Mouse (Mus musculus): ENCODE measurements around the gene Tbcd. TPM values are rescaled to one million over a fixed set of nuclear protein-coding genes. Genes with fewer than 3 reads are reported as not detected.

The Tbcd gene
- polyA plus RNA-seq, 1 experiment from 2014 or later: 39.2 TPM

DNA sequence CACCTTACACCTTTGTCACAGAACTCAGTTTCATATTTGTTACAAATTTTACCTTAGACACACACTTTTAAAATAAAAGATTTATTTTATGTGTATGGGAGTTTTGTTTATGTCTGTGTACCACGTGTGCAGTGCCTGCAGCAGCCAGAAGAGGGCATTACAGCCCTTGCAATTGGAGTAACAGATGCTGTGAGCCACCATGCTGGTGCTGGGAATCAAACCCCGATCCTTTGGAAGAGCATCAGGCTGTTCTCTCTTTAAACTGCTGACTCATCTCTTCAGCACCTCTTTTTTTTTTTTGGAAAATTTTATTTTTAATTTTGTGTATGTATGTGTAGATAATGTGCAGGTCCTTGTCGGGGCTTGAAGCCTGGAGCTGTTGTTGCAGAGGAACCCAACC lies 6.1 kb downstream of the Tbcd start:
- Histone ChIP-seq H3K27ac (ENCODE audit: low read depth, low read length) (no peak overlapping the region), H3K4me3 (ENCODE audit: low read depth, low read length) (no peak overlapping the region), H3K27me3 (ENCODE audit: control insufficient read depth, insufficient read depth, low read length) (no peaks in the 10 kb centered on the region), H3K9me3 (ENCODE audit: control insufficient read depth, low read length) (no peaks in the 10 kb centered on the region), H3K9ac (replicated peaks; ENCODE audit: low read depth, low read length) (no peak overlapping the region), H3K36me3 (ENCODE audit: control insufficient read depth, insufficient read depth, low read length) (peaks cover 35% of the 10 kb centered on the region), H3K4me2 (ENCODE audit: low read depth, low read length) (no peak overlapping the region), H3K4me1 (ENCODE audit: control insufficient read depth, insufficient read depth, low read length) (peaks cover 8% of the 10 kb centered on the region)
- WGBS: 97% methylated on average over 3 of the region's 3 CpGs
- ATAC-seq (ENCODE audit: low read depth): no peak

DNA sequence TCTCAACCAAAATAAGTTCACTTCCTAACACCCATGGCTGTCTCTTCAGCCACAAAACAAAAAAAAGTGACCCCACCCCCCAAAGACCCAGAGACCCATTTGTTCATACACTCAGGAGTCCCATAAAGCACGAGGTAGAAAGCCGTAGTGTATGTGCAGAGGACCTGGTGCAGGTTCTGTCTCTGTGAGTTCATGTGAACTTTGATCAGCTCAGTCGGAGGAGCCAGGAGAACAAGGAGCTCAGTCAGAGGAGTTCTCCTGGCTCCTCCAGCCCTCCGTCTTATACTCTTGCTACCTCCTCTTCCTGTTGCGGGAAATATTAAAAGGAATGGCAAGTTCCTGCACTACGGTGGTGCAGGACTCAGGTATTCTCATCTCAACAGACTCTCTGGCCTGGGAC lies 15.7 kb downstream of the Tbcd start:
- H3K9me3 ChIP-seq (ENCODE audit: control insufficient read depth, low read length): no peaks in the 10 kb centered on the region
- H3K36me3 ChIP-seq (ENCODE audit: control insufficient read depth, insufficient read depth, low read length): peaks cover 21% of the 10 kb centered on the region
- no peaks in the 10 kb centered on the region for H3K4me1 ChIP-seq (ENCODE audit: control insufficient read depth, insufficient read depth, low read length)
- WGBS: 95% methylated on average over 6 of the region's 6 CpGs
- H3K4me2 ChIP-seq (ENCODE audit: low read depth, low read length): no peak overlapping the region
- H3K27ac ChIP-seq (ENCODE audit: low read depth, low read length): no peak overlapping the region
- no peaks in the 10 kb centered on the region for H3K27me3 ChIP-seq (ENCODE audit: control insufficient read depth, insufficient read depth, low read length)
- H3K4me3 ChIP-seq (ENCODE audit: low read depth, low read length): no peak overlapping the region
- ATAC-seq (ENCODE audit: low read depth): no peak
- H3K9ac ChIP-seq (replicated peaks; ENCODE audit: low read depth, low read length): no peak overlapping the region

DNA sequence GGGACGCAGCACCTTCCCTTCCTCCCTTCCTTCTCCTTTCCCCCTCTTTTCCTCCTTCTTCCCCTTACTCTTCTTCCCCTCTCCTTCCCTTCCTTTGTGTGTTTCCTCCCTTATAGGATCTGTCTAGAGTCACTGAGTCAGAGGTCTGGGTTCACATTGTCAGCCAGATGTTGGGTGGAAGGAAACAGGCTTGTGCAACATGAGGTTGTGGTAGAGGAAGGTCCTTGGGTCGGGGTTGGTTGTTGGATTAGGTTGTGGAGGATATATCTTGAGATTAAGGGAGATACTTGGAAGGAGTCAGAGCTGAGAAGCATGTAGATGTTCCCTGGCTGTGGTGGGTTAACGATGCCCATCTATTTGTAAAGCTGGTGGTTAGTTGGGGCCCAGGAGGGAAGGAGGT lies 23.1 kb downstream of the Tbcd start:
- H3K36me3 ChIP-seq (ENCODE audit: control insufficient read depth, insufficient read depth, low read length): no peaks in the 10 kb centered on the region
- H3K9me3 ChIP-seq (ENCODE audit: control insufficient read depth, low read length): no peaks in the 10 kb centered on the region
- 94% methylated on average over 3 of the region's 3 CpGs for WGBS
- no peak overlapping the region for H3K27ac ChIP-seq (ENCODE audit: low read depth, low read length)
- H3K4me1 ChIP-seq (ENCODE audit: control insufficient read depth, insufficient read depth, low read length): no peaks in the 10 kb centered on the region
- H3K4me3 ChIP-seq (ENCODE audit: low read depth, low read length): no peak overlapping the region
- no peaks in the 10 kb centered on the region for H3K27me3 ChIP-seq (ENCODE audit: control insufficient read depth, insufficient read depth, low read length)
- H3K4me2 ChIP-seq (ENCODE audit: low read depth, low read length): no peak overlapping the region
- no peak for ATAC-seq (ENCODE audit: low read depth)
- no peak overlapping the region for H3K9ac ChIP-seq (replicated peaks; ENCODE audit: low read depth, low read length)

DNA sequence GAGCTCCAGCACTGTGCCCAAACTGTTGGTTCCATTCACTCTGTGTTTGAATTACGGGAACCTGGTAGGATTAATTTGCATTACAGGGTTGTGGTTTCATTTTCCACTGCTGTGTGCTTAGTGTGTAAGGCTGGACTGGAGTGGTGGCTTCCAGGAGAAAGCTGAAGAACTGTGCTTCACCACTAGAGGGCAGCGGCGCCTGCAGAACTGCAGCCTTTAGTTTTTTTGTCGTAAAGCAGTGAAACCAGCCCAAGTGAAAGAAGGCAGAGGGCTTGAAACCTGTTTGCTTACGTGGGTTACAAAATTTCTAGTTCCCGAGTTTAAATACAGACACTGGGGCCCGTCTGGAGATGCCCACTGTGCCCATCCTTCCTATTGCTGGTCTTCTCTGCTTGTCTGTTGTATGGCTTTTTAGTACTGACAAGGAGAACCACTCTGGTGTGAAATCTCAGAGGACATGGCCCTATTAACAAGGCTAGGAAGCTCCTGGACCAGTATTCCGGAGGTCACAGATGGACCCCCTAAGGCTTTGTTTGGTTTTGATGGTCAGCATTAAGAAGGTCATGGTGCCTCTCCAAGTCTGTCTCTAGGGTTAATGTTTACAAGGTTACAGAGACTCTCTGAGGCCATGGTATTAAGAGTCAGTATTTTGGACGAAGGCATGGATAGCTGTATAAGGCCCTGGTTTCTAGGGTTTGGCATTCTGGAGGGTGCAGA lies 24.1 kb downstream of the Tbcd start:
- no peak overlapping the region for H3K9ac ChIP-seq (replicated peaks; ENCODE audit: low read depth, low read length)
- H3K4me2 ChIP-seq (ENCODE audit: low read depth, low read length): no peak overlapping the region
- no peak overlapping the region for H3K4me3 ChIP-seq (ENCODE audit: low read depth, low read length)
- H3K36me3 ChIP-seq (ENCODE audit: control insufficient read depth, insufficient read depth, low read length): 0 out of 2 replicates have a peak, but pooled peaks cover 2% of the 10 kb centered on the region
- H3K4me1 ChIP-seq (ENCODE audit: control insufficient read depth, insufficient read depth, low read length): no peaks in the 10 kb centered on the region
- ATAC-seq (ENCODE audit: low read depth): peak; percentile 24; the same call in 1 of the 2 replicates
- WGBS: 39% methylated on average over 9 of the region's 9 CpGs
- no peaks in the 10 kb centered on the region for H3K9me3 ChIP-seq (ENCODE audit: control insufficient read depth, low read length)
- no peak overlapping the region for H3K27ac ChIP-seq (ENCODE audit: low read depth, low read length)
- no peaks in the 10 kb centered on the region for H3K27me3 ChIP-seq (ENCODE audit: control insufficient read depth, insufficient read depth, low read length)

DNA sequence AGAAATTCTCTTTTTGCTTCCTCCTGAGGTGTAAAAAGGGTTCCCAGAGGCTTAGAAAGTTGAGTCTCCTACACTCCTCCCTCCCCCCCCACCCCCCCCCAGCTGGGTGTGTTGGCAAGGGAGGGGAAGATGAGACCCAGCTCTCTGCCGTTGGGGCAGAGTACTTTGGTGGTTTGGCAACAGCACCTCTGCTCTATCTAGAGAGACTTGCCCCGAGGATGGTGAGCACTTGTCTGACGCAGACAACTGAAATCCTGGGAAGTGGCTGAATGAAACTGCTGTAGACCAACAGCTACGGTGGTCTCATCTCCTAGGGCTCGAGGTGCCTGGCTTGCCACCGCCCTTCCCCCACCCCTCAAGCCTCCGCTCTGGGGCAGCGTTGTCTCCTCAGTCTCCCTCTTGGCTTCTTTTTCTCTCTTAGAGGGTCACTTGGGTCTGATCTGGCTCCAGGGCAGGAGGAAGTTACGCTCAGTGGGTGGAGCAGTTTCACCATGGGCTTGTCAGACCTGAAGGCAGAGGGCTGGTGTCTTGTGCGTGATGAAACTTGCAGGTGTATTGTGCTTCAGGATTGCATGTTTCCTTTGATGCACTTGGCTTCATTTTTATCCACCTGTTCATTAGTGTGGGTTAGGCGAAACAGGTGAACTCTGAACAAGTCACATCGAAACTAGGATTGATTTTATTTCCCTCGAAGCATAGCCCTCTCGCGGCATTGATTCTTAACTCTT lies 27.9 kb downstream of the Tbcd start:
- 0 out of 2 replicates have a peak, but pooled peaks cover 4% of the 10 kb centered on the region for H3K36me3 ChIP-seq (ENCODE audit: control insufficient read depth, insufficient read depth, low read length)

DNA sequence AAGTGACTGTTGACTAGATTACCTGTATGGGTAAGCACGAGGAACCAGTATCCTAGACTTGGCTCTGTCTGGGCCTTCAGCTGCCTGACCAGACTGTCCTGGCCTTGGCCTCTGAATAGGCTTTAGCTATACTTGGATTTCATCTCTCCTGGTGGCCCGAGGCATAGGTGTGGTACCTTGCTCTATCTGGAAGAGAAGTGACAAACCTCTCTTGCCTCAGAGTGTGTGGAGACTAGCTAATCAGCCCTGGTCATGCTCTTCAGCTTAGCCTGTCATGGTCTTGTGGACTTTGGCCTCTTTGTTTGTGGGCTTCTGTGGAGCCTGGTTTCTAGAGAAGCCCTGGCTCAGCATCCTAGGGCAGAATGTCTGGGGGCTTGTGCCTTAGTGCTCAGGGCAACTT lies 29.4 kb downstream of the Tbcd start:
- 0 out of 2 replicates have a peak, but pooled peaks cover 4% of the 10 kb centered on the region for H3K36me3 ChIP-seq (ENCODE audit: control insufficient read depth, insufficient read depth, low read length)
- WGBS: 90% methylated on average over 2 of the region's 2 CpGs
- H3K27ac ChIP-seq (ENCODE audit: low read depth, low read length): no peak overlapping the region
- H3K9me3 ChIP-seq (ENCODE audit: control insufficient read depth, low read length): no peaks in the 10 kb centered on the region
- no peak for ATAC-seq (ENCODE audit: low read depth)
- H3K4me3 ChIP-seq (ENCODE audit: low read depth, low read length): no peak overlapping the region
- no peak overlapping the region for H3K4me2 ChIP-seq (ENCODE audit: low read depth, low read length)
- no peak overlapping the region for H3K9ac ChIP-seq (replicated peaks; ENCODE audit: low read depth, low read length)
- no peaks in the 10 kb centered on the region for H3K27me3 ChIP-seq (ENCODE audit: control insufficient read depth, insufficient read depth, low read length)
- no peaks in the 10 kb centered on the region for H3K4me1 ChIP-seq (ENCODE audit: control insufficient read depth, insufficient read depth, low read length)

More for the DNA sequence above, 27.9 kb downstream of the Tbcd start:
- Histone ChIP-seq H3K4me2 (ENCODE audit: low read depth, low read length) (no peak overlapping the region), H3K4me3 (ENCODE audit: low read depth, low read length) (no peak overlapping the region), H3K27ac (ENCODE audit: low read depth, low read length) (no peak overlapping the region), H3K9me3 (ENCODE audit: control insufficient read depth, low read length) (no peaks in the 10 kb centered on the region), H3K4me1 (ENCODE audit: control insufficient read depth, insufficient read depth, low read length) (no peaks in the 10 kb centered on the region), H3K27me3 (ENCODE audit: control insufficient read depth, insufficient read depth, low read length) (no peaks in the 10 kb centered on the region), H3K9ac (replicated peaks; ENCODE audit: low read depth, low read length) (no peak overlapping the region)
- 89% methylated on average over 15 of the region's 15 CpGs for WGBS
- ATAC-seq (ENCODE audit: low read depth): no peak

DNA sequence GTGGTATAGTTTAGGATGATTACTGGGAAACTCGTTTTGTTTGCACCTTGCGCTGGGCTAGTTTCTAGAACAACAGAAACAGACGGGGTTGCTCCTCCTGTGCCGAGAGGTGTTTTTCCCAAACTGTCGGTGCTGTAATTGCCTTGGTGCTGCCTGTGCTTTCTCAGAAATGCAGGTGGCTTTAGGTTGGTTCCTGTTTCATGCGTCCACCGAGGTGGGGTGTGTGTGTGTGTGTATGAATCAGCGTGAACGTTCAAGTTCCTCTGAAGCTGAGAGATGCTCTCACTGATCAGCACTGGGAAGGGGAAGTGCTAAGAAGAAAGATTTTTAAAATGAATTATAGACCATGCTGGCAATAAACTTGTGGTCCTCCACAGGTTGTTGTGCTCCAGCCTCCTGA lies 34.1 kb downstream of the Tbcd start:
- 90% methylated on average over 9 of the region's 9 CpGs for WGBS

DNA sequence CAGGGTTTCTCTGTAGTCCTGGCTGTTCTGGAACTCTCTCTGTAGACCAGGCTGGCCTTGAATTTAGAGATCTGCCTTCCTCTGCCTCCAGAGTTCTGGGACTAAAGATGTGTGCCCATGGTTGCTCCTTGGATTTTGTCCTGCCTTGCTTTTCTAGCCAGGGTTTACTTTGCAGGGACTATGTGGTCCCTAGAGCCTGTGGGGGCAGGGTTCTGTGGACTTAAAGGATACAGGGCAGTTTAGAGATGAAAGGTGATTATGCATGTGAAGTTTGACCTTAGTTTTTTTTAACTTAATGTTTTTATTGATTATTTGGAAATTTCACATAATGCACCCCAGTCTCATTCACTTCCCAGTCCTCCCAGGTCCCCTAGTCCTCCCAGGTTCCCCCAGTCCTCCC lies 38.9 kb downstream of the Tbcd start:
- Histone ChIP-seq H3K27me3 (ENCODE audit: control insufficient read depth, insufficient read depth, low read length) (no peaks in the 10 kb centered on the region), H3K9me3 (ENCODE audit: control insufficient read depth, low read length) (no peaks in the 10 kb centered on the region), H3K4me1 (ENCODE audit: control insufficient read depth, insufficient read depth, low read length) (no peaks in the 10 kb centered on the region), H3K9ac (replicated peaks; ENCODE audit: low read depth, low read length) (no peak overlapping the region), H3K27ac (ENCODE audit: low read depth, low read length) (no peak overlapping the region), H3K36me3 (ENCODE audit: control insufficient read depth, insufficient read depth, low read length) (peaks cover 9% of the 10 kb centered on the region; the same call in 1 of the 2 replicates), H3K4me2 (ENCODE audit: low read depth, low read length) (no peak overlapping the region), H3K4me3 (ENCODE audit: low read depth, low read length) (no peak overlapping the region)
- no peak for ATAC-seq (ENCODE audit: low read depth)

More for the DNA sequence above, 34.1 kb downstream of the Tbcd start:
- H3K9ac ChIP-seq (replicated peaks; ENCODE audit: low read depth, low read length): no peak overlapping the region
- H3K36me3 ChIP-seq (ENCODE audit: control insufficient read depth, insufficient read depth, low read length): 0 out of 2 replicates have a peak, but pooled peaks cover 2% of the 10 kb centered on the region
- H3K27ac ChIP-seq (ENCODE audit: low read depth, low read length): no peak overlapping the region
- no peak overlapping the region for H3K4me2 ChIP-seq (ENCODE audit: low read depth, low read length)
- no peaks in the 10 kb centered on the region for H3K4me1 ChIP-seq (ENCODE audit: control insufficient read depth, insufficient read depth, low read length)
- H3K4me3 ChIP-seq (ENCODE audit: low read depth, low read length): no peak overlapping the region
- ATAC-seq (ENCODE audit: low read depth): no peak
- H3K27me3 ChIP-seq (ENCODE audit: control insufficient read depth, insufficient read depth, low read length): no peaks in the 10 kb centered on the region
- no peaks in the 10 kb centered on the region for H3K9me3 ChIP-seq (ENCODE audit: control insufficient read depth, low read length)

DNA sequence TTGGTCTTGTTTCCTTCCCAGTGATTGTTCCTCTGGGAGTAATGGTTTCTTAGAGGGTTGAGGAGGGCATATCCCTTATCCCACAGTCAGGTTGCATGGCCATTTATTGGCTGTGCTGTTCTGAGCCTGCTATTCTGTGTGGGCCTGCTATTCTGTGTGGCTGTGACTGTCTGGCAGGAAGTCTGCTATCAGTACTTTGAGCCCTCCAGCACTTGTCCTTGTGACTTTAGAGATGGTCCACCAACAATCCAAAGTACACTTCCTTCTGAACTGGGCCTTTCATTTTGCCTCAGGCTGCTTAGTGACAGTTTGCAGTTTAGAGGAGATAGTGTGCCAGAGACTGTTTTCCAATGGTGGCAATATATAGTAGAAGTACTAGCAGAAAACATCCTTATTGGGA lies 48.8 kb downstream of the Tbcd start:
- Histone ChIP-seq H3K36me3 (ENCODE audit: control insufficient read depth, insufficient read depth, low read length) (peaks cover 34% of the 10 kb centered on the region), H3K27me3 (ENCODE audit: control insufficient read depth, insufficient read depth, low read length) (no peaks in the 10 kb centered on the region), H3K9me3 (ENCODE audit: control insufficient read depth, low read length) (no peaks in the 10 kb centered on the region), H3K4me2 (ENCODE audit: low read depth, low read length) (no peak overlapping the region), H3K4me3 (ENCODE audit: low read depth, low read length) (no peak overlapping the region), H3K4me1 (ENCODE audit: control insufficient read depth, insufficient read depth, low read length) (no peaks in the 10 kb centered on the region), H3K27ac (ENCODE audit: low read depth, low read length) (no peak overlapping the region), H3K9ac (replicated peaks; ENCODE audit: low read depth, low read length) (no peak overlapping the region)
- ATAC-seq (ENCODE audit: low read depth): no peak
